Mouse (Mus musculus) liver, embryonic 15.5 days (tissue): ENCODE measurements around the gene Ear14. TPM values are rescaled to one million over a fixed set of nuclear protein-coding genes. Genes with fewer than 3 reads are reported as not detected.
"Not testable (repeated sequence)": the region's sequence is repeated elsewhere in the genome, so short reads cannot be mapped to it uniquely, and the experiment has no call there.

ENCODE experiments used
- ATAC-seq: fragments of 200-750 bp; cut with Nextera tagmentation; 2 replicates; pipeline ENCODE4 v1.8.0; 2017; ENCODE audit warnings: moderate number of reproducible peaks, mild to moderate bottlenecking, moderate library complexity; ENCODE audit not compliant: insufficient read depth
- H3K27ac ChIP-seq: fragments of 300-500 bp; sonication (generic); replicated peaks from 2 replicates; pipeline ENCODE4 v1.5.1; 2015; ENCODE audit warnings: mild to moderate bottlenecking, inconsistent platforms
- H3K27me3 ChIP-seq: fragments of 300-500 bp; sonication (generic); 2 replicates; pipeline ENCODE4 v1.6.1; 2015; ENCODE audit warnings: mild to moderate bottlenecking, inconsistent platforms
- H3K36me3 ChIP-seq: fragments of 300-500 bp; sonication (generic); replicated peaks from 2 replicates; pipeline ENCODE4 v1.6.1; 2015; ENCODE audit warnings: moderate library complexity, mild to moderate bottlenecking, inconsistent platforms
- H3K4me1 ChIP-seq: fragments of 300-500 bp; sonication (generic); replicated peaks from 2 replicates; pipeline ENCODE4 v1.6.1; 2015; ENCODE audit warnings: inconsistent platforms
- H3K4me2 ChIP-seq: fragments of 300-500 bp; sonication (generic); 2 replicates; pipeline ENCODE4 v1.6.1; 2015; ENCODE audit warnings: moderate library complexity, mild to moderate bottlenecking, inconsistent platforms
- H3K4me3 ChIP-seq: fragments of 300-500 bp; sonication (generic); replicated peaks from 2 replicates; pipeline ENCODE4 v1.5.1; 2015; ENCODE audit warnings: mild to moderate bottlenecking, inconsistent platforms
- H3K9ac ChIP-seq: fragments of 300-500 bp; sonication (generic); 2 replicates; pipeline ENCODE4 v1.6.1; 2015; ENCODE audit warnings: moderate library complexity, mild to moderate bottlenecking, inconsistent platforms
- H3K9me3 ChIP-seq: fragments of 300-500 bp; sonication (generic); replicated peaks from 2 replicates; pipeline ENCODE4 v1.6.1; 2016; ENCODE audit warnings: inconsistent platforms
- WGBS: fragments of 180-500 bp; shearing (Covaris S2); methylation state at CpG from one replicate; pipeline ENCODE4 v1.1.7; 2015; ENCODE audit warnings: mixed read lengths; ENCODE audit not compliant: insufficient replicate concordance; 5-methylcytosine and 5-hydroxymethylcytosine counted together
- polyA plus RNA-seq: library from polyadenylated mRNA; unstranded; fragments of >200 nt; fragmentation: Nextera tagmentation; extraction: Ambion mirVana; gene quantifications from 2 replicates; pipeline ENCODE4 v1.2.1, GENCODE M21; 2015

The Ear14 gene
- polyA plus RNA-seq, 1 experiment from 2014 or later, result not detected

GRCm38 (mm10) chr14:51181051-51181450 lies 22.1 kb upstream of the Ear14 start:
- H3K36me3 ChIP-seq, result not testable (repeated sequence)

DNA sequence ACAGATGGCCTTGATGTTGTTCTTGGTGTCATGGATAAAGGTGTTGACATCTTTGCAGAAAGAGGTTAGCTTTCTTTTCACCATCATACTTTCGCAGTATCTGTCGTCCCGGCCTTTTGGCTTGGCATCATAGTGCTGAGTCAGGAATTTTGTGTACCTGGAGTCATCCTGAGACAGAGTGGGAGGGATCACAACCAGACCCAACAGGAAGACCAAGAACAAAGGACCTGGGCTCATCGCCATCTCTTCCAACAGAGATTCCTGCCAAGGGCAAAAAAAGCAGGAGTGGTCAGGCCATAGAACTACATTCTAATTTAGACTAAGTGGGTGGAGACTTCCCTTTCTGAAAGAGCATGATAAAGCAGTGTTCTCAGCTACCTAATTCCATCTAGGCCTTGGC lies 7.5 kb upstream of the Ear14 start:
- Histone ChIP-seq H3K9ac (no peak overlapping the region), H3K4me3 (no peak overlapping the region), H3K4me1 (no peaks in the 10 kb centered on the region), H3K27ac (no peak overlapping the region), H3K9me3 (no peaks in the 10 kb centered on the region), H3K36me3 (no peaks in the 10 kb centered on the region), H3K4me2 (no peak overlapping the region), H3K27me3 (no peaks in the 10 kb centered on the region)
- 80% methylated on average over 4 of the region's 4 CpGs for WGBS
- ATAC-seq, result no peak

More at GRCm38 (mm10) chr14:51181051-51181450, 22.1 kb upstream of the Ear14 start:
- H3K27ac ChIP-seq, ATAC-seq, H3K9ac ChIP-seq, H3K27me3 ChIP-seq, H3K4me1 ChIP-seq, H3K4me2 ChIP-seq, H3K9me3 ChIP-seq, H3K4me3 ChIP-seq: not testable (repeated sequence)
- WGBS, result 59% methylated on average over 2 of the region's 2 CpGs

DNA sequence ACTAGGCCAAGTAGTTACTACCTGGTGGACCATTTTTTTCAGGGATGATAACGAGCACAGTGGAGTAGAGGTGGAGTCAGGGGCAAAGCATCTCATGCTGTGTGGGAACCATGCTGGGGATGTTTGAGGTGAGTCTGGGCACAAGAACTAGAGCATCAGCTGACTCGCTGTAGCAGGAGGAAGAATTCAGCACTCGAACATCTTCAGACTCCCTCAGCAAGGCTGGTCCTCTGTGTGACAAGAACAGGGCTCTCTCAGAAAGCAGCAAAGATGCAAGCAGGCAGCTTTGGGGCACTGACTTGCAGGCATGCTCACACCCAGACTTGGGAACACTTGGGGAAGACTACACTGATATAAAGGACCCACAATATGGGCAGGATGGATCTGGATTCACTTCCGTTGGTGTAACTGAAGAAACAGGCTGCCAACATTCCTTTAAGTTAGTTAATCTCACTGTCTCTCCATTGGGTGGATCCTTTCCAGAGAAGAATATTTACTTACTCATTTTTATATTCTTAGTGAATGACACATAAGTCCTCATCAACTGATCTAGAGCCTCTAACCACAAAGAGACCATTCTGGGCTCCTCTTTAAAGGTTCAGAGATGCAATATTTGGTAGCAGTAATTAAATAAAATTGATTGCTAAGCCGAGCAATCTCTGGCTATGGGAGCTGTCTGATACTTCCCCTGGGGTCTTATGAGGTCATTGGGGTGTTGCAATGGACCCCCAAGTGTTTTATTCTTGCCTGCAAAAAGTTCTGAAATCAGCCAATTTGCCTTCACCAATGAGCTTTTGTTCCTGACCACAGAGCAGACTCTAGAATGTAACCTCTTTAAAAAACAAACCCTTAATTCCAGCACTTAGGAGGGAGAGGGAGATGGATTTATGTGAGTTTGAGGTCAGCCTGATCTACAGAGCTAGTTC lies 3.8 kb upstream of the Ear14 start, which contains the start of gene Ang2:
Gene Ang2 (minus strand): TSS at position 51 of the 926 bp plus-strand sequence.
- no peak for ATAC-seq
- Histone ChIP-seq H3K4me3 (no peak within 1 kb of the TSS), H3K9me3 (no peaks in the 10 kb centered on the region), H3K9ac (no peak within 1 kb of the TSS), H3K4me1 (no peaks in the 10 kb centered on the region), H3K27ac (no peak within 1 kb of the TSS), H3K27me3 (no peaks in the 10 kb centered on the region), H3K4me2 (no peak within 1 kb of the TSS), H3K36me3 (no peaks in the 10 kb centered on the region)
- WGBS, result 60% methylated on average over 5 of the region's 5 CpGs

GRCm38 (mm10) chr14:51200054-51200453 lies 3.1 kb upstream of the Ear14 start:
- no peak for ATAC-seq
- no peaks in the 10 kb centered on the region for H3K27me3 ChIP-seq
- H3K4me1 ChIP-seq, result no peaks in the 10 kb centered on the region
- H3K4me2 ChIP-seq, result no peak overlapping the region
- no peaks in the 10 kb centered on the region for H3K9me3 ChIP-seq
- no peaks in the 10 kb centered on the region for H3K36me3 ChIP-seq
- H3K4me3 ChIP-seq, result no peak overlapping the region
- WGBS, result 60% methylated on average over 2 of the region's 2 CpGs
- H3K27ac ChIP-seq, result no peak overlapping the region
- no peak overlapping the region for H3K9ac ChIP-seq

DNA sequence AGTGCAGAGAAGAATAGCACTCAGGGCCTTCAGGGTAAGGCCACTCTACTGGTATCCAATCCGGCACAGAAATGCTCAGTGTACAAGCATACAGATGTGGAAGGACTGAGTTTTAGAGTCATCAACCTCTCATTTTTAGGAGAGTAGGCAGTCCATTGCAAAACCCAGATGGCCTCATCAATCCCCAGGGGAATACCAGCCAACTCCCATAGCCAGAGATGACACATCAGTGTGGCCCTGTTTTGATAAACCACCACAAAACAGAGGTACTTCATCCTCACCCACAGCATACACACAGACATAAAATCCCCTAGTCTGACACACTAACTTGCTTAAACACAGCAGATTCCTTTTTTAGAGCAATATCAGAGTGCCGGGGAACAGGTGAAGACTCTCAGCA lies 2.7 kb upstream of the Ear14 start:
- Histone ChIP-seq H3K9ac (no peak overlapping the region), H3K4me3 (no peak overlapping the region), H3K9me3 (no peaks in the 10 kb centered on the region), H3K27me3 (no peaks in the 10 kb centered on the region), H3K36me3 (no peaks in the 10 kb centered on the region), H3K27ac (no peak overlapping the region), H3K4me1 (no peaks in the 10 kb centered on the region), H3K4me2 (no peak overlapping the region)
- ATAC-seq, result no peak
- 72% methylated on average over 2 of the region's 2 CpGs for WGBS

DNA sequence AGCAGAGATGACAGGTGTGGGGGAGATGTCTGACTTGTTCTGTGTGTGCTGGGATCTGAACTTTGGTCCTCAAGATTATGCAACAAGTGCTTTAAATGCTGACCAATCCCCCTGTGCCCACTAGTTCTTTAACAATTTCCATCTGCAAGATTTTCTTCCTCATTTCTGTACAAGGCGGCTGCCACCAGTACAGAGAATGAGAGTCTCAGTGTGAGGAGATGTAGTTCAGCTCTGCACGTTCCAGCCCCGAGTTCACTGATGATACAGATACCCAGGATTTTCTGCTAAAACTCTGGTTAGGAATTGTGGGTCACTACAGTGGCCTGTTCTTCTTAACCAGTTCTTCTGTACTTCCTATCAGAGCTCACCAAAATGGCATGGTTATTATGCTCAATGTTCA lies 16.9 kb downstream of the Ear14 start:
- not testable (repeated sequence) for H3K36me3 ChIP-seq, H3K4me1 ChIP-seq, H3K9ac ChIP-seq, H3K27me3 ChIP-seq, H3K9me3 ChIP-seq, ATAC-seq, H3K4me2 ChIP-seq, H3K27ac ChIP-seq, H3K4me3 ChIP-seq
- 52% methylated on average over 3 of the region's 3 CpGs for whole genome bisulfite sequencing

DNA sequence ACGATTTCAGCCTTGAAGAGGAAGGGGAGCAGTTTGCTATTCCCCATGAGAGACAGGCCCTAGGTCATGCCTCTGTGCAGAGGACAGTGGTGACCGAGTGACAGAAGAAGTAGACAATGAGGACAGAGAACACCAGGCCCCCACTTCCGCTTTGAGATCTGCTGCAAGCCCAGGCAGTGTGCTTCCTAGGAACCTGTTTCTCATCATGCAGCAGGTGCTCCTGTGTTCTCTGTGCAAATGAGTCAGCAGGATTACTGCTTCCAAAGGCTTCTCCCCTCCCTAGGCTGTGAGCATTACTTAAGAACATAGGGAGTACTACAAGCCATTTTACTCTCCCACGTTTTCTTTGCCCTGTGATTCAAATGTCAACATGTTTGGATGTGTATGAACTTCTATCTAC lies 26.5 kb downstream of the Ear14 start:
- ATAC-seq, H3K9me3 ChIP-seq, H3K4me3 ChIP-seq, H3K36me3 ChIP-seq, H3K27me3 ChIP-seq, H3K9ac ChIP-seq, H3K4me1 ChIP-seq, H3K4me2 ChIP-seq, H3K27ac ChIP-seq: not testable (repeated sequence)
- 43% methylated on average over 4 of the region's 4 CpGs for WGBS

DNA sequence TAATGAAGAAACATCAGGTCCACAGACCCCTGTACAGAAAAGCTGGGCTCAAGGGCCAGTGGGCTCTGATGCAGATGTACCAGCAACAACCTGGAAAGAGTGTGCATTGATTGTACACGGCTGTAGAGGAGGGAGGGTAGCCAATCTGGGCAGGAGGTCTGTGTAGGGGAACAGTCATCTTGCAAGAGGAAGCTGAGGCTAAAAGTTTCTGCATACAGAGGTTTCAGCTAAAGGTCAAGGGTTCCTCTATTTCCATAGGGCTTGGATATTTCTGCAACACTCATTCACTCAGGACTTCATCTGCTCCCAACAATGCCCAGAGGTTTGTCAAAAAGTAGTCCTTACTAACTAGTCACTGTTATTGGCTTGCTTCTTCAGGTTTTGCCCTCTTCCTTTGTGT lies 34.3 kb downstream of the Ear14 start:
- H3K27me3 ChIP-seq, H3K27ac ChIP-seq, ATAC-seq, H3K9ac ChIP-seq, H3K36me3 ChIP-seq, H3K9me3 ChIP-seq, H3K4me1 ChIP-seq, H3K4me3 ChIP-seq, H3K4me2 ChIP-seq: not testable (repeated sequence)
- 25% methylated on average over 1 of the region's 1 CpGs for WGBS

DNA sequence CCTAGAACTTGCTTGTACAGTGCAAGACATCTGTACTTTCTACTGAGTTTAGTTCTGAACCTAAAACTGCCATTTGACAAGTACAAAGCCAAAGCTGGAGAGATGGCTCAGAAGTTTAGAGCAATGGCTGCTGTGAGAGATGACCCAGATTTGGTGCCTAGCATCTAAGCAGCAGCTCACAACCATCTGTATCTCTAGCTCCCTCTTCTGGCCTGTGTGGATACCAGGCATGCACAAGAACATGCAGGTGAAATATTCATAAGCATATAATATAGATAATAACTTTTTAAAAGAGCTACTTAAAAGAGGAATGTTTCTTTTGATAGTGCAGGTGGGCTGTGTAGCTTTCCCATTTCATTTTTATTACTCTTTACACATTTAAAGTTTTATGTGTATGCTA lies 37.7 kb downstream of the Ear14 start:
- Histone ChIP-seq H3K27me3 (no peaks in the 10 kb centered on the region), H3K9ac (no peak overlapping the region), H3K27ac (no peak overlapping the region), H3K4me2 (no peak overlapping the region), H3K36me3 (no peaks in the 10 kb centered on the region), H3K4me3 (no peak overlapping the region), H3K4me1 (no peaks in the 10 kb centered on the region), H3K9me3 (no peaks in the 10 kb centered on the region)
- ATAC-seq, result no peak

DNA sequence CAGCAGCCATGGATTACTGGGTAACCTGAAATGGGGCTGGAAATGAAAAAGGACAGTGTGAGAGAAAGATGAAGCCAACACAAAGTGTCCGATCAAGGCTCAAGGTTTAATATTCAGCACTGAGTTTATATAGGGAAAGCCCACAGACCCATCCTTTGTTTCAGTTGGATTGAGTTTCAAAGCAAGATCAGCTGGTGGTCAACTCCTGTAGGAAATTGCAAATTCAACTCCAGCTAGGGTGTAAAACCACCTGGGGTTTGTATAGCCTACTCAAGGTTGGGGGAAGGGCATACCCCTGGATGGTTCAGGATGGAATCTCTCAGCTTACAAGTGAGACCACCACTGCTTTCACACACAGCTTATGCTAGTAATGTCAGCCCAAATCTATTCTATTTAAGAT lies 44.5 kb downstream of the Ear14 start:
- Histone ChIP-seq H3K4me3 (no peak overlapping the region), H3K9ac (no peak overlapping the region), H3K36me3 (no peaks in the 10 kb centered on the region), H3K9me3 (no peaks in the 10 kb centered on the region), H3K27me3 (no peaks in the 10 kb centered on the region), H3K4me2 (no peak overlapping the region), H3K4me1 (no peaks in the 10 kb centered on the region), H3K27ac (no peak overlapping the region)
- WGBS, result 70% methylated on average over 1 of the region's 1 CpGs
- ATAC-seq, result no peak

- no peak for ATAC-seq
- H3K4me3 ChIP-seq, result no peak overlapping the region
- 39% methylated on average over 3 of the region's 3 CpGs for WGBS
Measured at GRCm38 (mm10) chr14:51250348-51250747, 47.2 kb downstream of the Ear14 start.

GRCm38 (mm10) chr14:51252206-51252605 lies 49.0 kb downstream of the Ear14 start:
- H3K4me1 ChIP-seq, H3K4me3 ChIP-seq, ATAC-seq, H3K27me3 ChIP-seq, H3K36me3 ChIP-seq, H3K4me2 ChIP-seq, H3K9me3 ChIP-seq, H3K27ac ChIP-seq, H3K9ac ChIP-seq: not testable (repeated sequence)

More at GRCm38 (mm10) chr14:51250348-51250747, 47.2 kb downstream of the Ear14 start:
- Histone ChIP-seq H3K27ac (no peak overlapping the region), H3K9ac (no peak overlapping the region), H3K4me2 (no peak overlapping the region), H3K36me3 (no peaks in the 10 kb centered on the region), H3K9me3 (no peaks in the 10 kb centered on the region), H3K4me1 (no peaks in the 10 kb centered on the region), H3K27me3 (no peaks in the 10 kb centered on the region)
